Mouse (Mus musculus) intestine, postnatal 0 days (tissue): Measurements from ENCODE around the gene Tbkbp1. TPM values are rescaled to one million over a fixed set of nuclear protein-coding genes. Genes with fewer than 3 reads are reported as not detected.

Experiments used
- ATAC-seq: fragments of 200-750 bp; cut with Nextera tagmentation; 2 replicates; pipeline ENCODE4 v1.8.0; 2017; ENCODE audit warnings: mild to moderate bottlenecking, moderate TSS enrichment, moderate library complexity
- H3K27ac ChIP-seq: fragments of 300-500 bp; sonication (generic); 2 replicates; pipeline ENCODE4 v1.5.1; 2014; ENCODE audit warnings: mild to moderate bottlenecking, low read depth, low read length, moderate library complexity
- H3K27me3 ChIP-seq: fragments of 300-500 bp; sonication (generic); replicated peaks from 2 replicates; pipeline ENCODE4 v1.6.1; 2014; ENCODE audit warnings: low read length, mixed read lengths; ENCODE audit not compliant: control insufficient read depth, insufficient read depth
- H3K36me3 ChIP-seq: fragments of 300-500 bp; sonication (generic); 2 replicates; pipeline ENCODE4 v1.6.1; 2014; ENCODE audit warnings: mild to moderate bottlenecking, moderate library complexity; ENCODE audit not compliant: control insufficient read depth, insufficient read depth
- H3K4me1 ChIP-seq: fragments of 300-500 bp; sonication (generic); replicated peaks from 2 replicates; pipeline ENCODE4 v1.6.1; 2014; ENCODE audit warnings: antibody characterized with exemption, low read length, mixed read lengths; ENCODE audit not compliant: control insufficient read depth, insufficient read depth
- H3K4me2 ChIP-seq: fragments of 300-500 bp; sonication (generic); replicated peaks from 2 replicates; pipeline ENCODE4 v1.6.1; 2014; ENCODE audit warnings: low read depth, mild to moderate bottlenecking, moderate library complexity
- H3K4me3 ChIP-seq: fragments of 300-500 bp; sonication (generic); 2 replicates; pipeline ENCODE4 v1.5.1; 2014; ENCODE audit warnings: low read depth, low read length
- H3K9ac ChIP-seq: fragments of 300-500 bp; sonication (generic); 2 replicates; pipeline ENCODE4 v1.6.1; 2014; ENCODE audit warnings: mild to moderate bottlenecking, low read depth, low read length
- H3K9me3 ChIP-seq: fragments of 300-500 bp; sonication (generic); 2 replicates; pipeline ENCODE4 v1.6.1; 2016; ENCODE audit warnings: mixed run types; ENCODE audit not compliant: control insufficient read depth
- CTCF ChIP-seq: sonication (generic); IDR thresholded peaks from 2 replicates; pipeline ENCODE4 v1.5.1; 2016; ENCODE audit warnings: low read depth, mild to moderate bottlenecking, control low read depth, antibody characterized with exemption, moderate library complexity
- WGBS: fragments of 180-500 bp; shearing (Covaris S2); extraction: QIAGEN DNeasy Blood & Tissue Kit; methylation state at CpG from one replicate; pipeline ENCODE4 v1.1.7; 2014; 5-methylcytosine and 5-hydroxymethylcytosine counted together
- polyA plus RNA-seq: library from polyadenylated mRNA; unstranded; fragments of >200 nt; fragmentation: Nextera tagmentation; extraction: Ambion mirVana; gene quantifications from 2 replicates; pipeline ENCODE4 v1.2.1, GENCODE M21; 2015

Tbkbp1 gene
- polyA plus RNA-seq, 1 experiment from 2014 or later, result 1.7 TPM

GRCm38 (mm10) chr11:97150411-97151330, 624 bp downstream of the Tbkbp1 start:
- H3K27ac ChIP-seq, result peak overlapping the region; percentile 68
- H3K4me2 ChIP-seq, result peak overlapping the region; percentile 95
- TF ChIP-seq CTCF, result no peak
- peaks cover 5% of the 10 kb centered on the region; the same call in 1 of the 2 replicates for H3K36me3 ChIP-seq
- H3K4me3 ChIP-seq, result peak overlapping the region; percentile 76
- peaks cover 31% of the 10 kb centered on the region for H3K27me3 ChIP-seq
- under 1% methylated on average over 89 of the region's 102 CpGs for WGBS
- no peaks in the 10 kb centered on the region for H3K4me1 ChIP-seq
- no peaks in the 10 kb centered on the region for H3K9me3 ChIP-seq
- H3K9ac ChIP-seq, result peak overlapping the region; percentile 66
- peak; percentile 43 for ATAC-seq

- no peak for TF ChIP-seq CTCF
- Histone ChIP-seq H3K4me3 (peak overlapping the region; percentile 76), H3K27me3 (peaks cover 31% of the 10 kb centered on the region), H3K9me3 (no peaks in the 10 kb centered on the region), H3K4me2 (peak overlapping the region; percentile 95), H3K36me3 (no peaks in the 10 kb centered on the region; the same call in 1 of the 2 replicates), H3K9ac (no peak overlapping the region), H3K27ac (peak overlapping the region; percentile 68; the same call in 1 of the 2 replicates), H3K4me1 (no peaks in the 10 kb centered on the region)
- 4% methylated on average over 14 of the region's 14 CpGs for WGBS
- ATAC-seq, result peak; percentile 11; the same call in 1 of the 2 replicates
Observed at GRCm38 (mm10) chr11:97149995-97150410, 1.3 kb downstream of the Tbkbp1 start.

GRCm38 (mm10) chr11:97149026-97149425, 2.3 kb downstream of the Tbkbp1 start:
- no peaks in the 10 kb centered on the region for H3K9me3 ChIP-seq
- H3K27ac ChIP-seq, result peak overlapping the region; percentile 68; the same call in 1 of the 2 replicates

GRCm38 (mm10) chr11:97148591-97148990, 2.7 kb downstream of the Tbkbp1 start:
- Histone ChIP-seq H3K4me2 (peak overlapping the region; percentile 95; the same call in 1 of the 2 replicates), H3K4me3 (no peak overlapping the region), H3K9me3 (no peaks in the 10 kb centered on the region), H3K9ac (no peak overlapping the region), H3K27me3 (peaks cover 31% of the 10 kb centered on the region), H3K27ac (no peak overlapping the region), H3K4me1 (no peaks in the 10 kb centered on the region), H3K36me3 (no peaks in the 10 kb centered on the region; the same call in 1 of the 2 replicates)
- WGBS, result 41% methylated on average over 12 of the region's 12 CpGs
- ATAC-seq, result no peak
- no peak for TF ChIP-seq CTCF

More at GRCm38 (mm10) chr11:97149026-97149425, 2.3 kb downstream of the Tbkbp1 start:
- TF ChIP-seq CTCF, result no peak
- peak overlapping the region; percentile 95 for H3K4me2 ChIP-seq
- no peak overlapping the region for H3K4me3 ChIP-seq
- no peaks in the 10 kb centered on the region; the same call in 1 of the 2 replicates for H3K36me3 ChIP-seq
- H3K9ac ChIP-seq, result no peak overlapping the region
- ATAC-seq, result no peak
- peaks cover 31% of the 10 kb centered on the region for H3K27me3 ChIP-seq
- no peaks in the 10 kb centered on the region for H3K4me1 ChIP-seq
- WGBS, result 52% methylated on average over 9 of the region's 9 CpGs

DNA sequence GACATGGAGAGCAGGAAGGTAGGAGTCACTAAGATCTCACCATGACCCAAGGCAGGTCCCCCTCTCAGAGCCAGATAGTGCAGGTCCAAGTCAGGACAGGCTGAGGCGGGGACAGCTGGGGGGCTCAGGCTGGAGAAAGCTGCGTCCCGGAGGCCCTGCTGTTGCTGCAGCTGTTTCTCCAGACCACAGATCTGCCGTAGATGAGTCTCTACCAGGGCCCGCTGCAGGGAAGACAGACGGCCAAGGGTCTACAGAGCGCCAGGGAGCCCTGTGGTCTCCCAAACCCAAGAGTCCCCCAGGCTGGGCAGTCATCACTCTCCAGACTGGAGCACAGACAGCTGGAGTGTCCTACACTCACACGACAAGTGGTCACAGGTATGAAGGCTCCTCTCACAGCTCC, 4.0 kb downstream of the Tbkbp1 start:
- H3K4me1 ChIP-seq, result no peaks in the 10 kb centered on the region
- 82% methylated on average over 8 of the region's 8 CpGs for WGBS
- TF ChIP-seq CTCF, result no peak
- ATAC-seq, result no peak
- H3K27ac ChIP-seq, result no peak overlapping the region
- H3K4me2 ChIP-seq, result no peak overlapping the region
- H3K9ac ChIP-seq, result no peak overlapping the region
- peaks cover 25% of the 10 kb centered on the region for H3K27me3 ChIP-seq
- no peak overlapping the region for H3K4me3 ChIP-seq
- H3K9me3 ChIP-seq, result no peaks in the 10 kb centered on the region
- H3K36me3 ChIP-seq, result no peaks in the 10 kb centered on the region; the same call in 1 of the 2 replicates

DNA sequence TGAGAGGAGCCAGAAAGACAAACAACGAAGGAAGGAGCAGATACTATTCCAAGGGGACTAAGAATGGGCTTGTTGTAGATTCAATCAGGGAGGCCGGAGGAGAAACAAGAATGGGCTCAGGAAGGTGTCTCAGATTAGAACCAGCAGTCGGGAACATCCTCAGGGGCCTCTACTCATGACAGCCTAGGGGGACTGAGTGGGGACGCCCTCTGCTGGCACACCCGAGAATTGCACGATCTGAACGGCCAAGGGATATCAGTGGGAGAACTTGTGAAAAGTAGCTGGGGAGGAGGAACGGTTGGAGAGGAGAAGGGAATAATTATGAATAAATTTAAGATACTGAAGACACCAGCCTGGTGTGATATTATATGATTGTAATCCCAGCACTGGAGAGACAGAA, 4.6 kb downstream of the Tbkbp1 start:
- no peak overlapping the region for H3K4me3 ChIP-seq
- peak overlapping the region; percentile 30; the same call in 1 of the 2 replicates for H3K4me2 ChIP-seq
- H3K4me1 ChIP-seq, result no peaks in the 10 kb centered on the region
- H3K36me3 ChIP-seq, result no peaks in the 10 kb centered on the region; the same call in 1 of the 2 replicates
- peak; percentile 89 for TF ChIP-seq CTCF
- no peak for ATAC-seq
- H3K9me3 ChIP-seq, result no peaks in the 10 kb centered on the region
- H3K27ac ChIP-seq, result no peak overlapping the region
- no peak overlapping the region for H3K9ac ChIP-seq
- peaks cover 28% of the 10 kb centered on the region; the same call in 1 of the 2 replicates for H3K27me3 ChIP-seq
- WGBS, result 6% methylated on average over 8 of the region's 8 CpGs
